Mouse (Mus musculus) effector memory CD4-positive, alpha-beta T cell, adult 7 months (primary cell): ENCODE data around the gene Lrfn2. TPM values are rescaled to one million over a fixed set of nuclear protein-coding genes. Genes with fewer than 3 reads are reported as not detected.

Source experiments
- polyA plus RNA-seq: library from polyadenylated mRNA; unstranded; fragments of 100-300 nt; shearing (Covaris generic); gene quantifications from one replicate; pipeline ENCODE4 v1.2.1, GENCODE M21; 2017

The Lrfn2 gene
- not detected for polyA plus RNA-seq

DNA sequence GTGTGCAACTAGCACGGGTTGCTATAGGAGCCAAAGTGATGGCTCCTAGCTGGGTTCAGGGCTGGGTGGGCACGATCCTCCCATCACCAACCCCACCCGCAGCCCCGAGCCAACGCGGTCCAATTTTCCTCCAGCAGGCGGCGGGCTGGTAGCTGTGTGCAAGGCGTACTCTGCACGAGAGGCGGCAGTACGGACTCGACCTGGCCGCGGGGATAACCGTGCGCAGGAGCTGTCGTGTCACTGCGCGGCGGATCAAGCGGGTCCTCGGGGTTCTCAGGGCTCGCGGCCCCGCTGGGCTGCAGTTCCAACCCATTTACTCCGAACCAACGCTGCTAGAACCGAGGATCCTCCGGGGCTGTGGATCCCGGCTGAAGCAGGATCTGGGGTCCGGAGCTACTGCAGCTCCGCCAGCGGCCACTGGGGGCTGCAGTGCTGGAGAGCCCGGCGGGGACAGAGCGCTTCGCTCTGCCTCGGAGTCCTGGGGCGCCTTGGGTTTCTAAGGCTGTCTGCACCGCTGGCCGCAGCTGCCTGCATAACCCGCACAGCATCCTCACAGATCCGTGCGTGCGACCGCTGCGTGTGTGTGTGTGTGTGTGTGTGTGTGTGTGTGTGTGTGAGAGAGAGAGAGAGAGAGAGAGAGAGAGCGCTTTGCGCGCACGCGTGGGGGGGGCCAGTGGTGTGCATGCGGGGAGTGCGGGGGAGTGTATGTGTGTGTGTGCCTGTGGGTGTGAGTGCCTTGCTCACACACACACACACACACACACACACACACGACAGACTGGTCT lies at the start of gene Lrfn2:
Gene Lrfn2, plus strand, starts transcription at position 759 of the 785 bp plus-strand sequence.

